Mouse (Mus musculus) lung, adult 2 months (tissue): ENCODE data around the gene Chd1.

Experiments
- CTCF ChIP-seq: fragments of 200-500 bp; IDR thresholded peaks from 2 replicates; pipeline ENCODE4 v1.5.1; 2011; ENCODE audit warnings: mild to moderate bottlenecking, low read length, control low read depth; ENCODE audit not compliant: insufficient read depth
- POLR2A ChIP-seq: fragments of 200-500 bp; IDR thresholded peaks from 2 replicates; pipeline ENCODE4 v1.6.1; 2011; ENCODE audit warnings: low read depth, mild to moderate bottlenecking, control low read depth, low read length, borderline replicate concordance; ENCODE audit errors: extremely low read depth

GRCm38 (mm10) chr17:15813658-15814212 is 109.0 kb downstream of the Chd1 start:
- TF ChIP-seq CTCF (no peak), POLR2A (no peak)
